Mouse (Mus musculus): ENCODE results near the gene Pcbp3. TPM values are rescaled to one million over a fixed set of nuclear protein-coding genes. Genes with fewer than 3 reads are reported as not detected.

Gene Pcbp3
- polyA plus RNA-seq, 1 experiment from 2014 or later, result 34.8 TPM

- Histone ChIP-seq H3K4me2 (no peak overlapping the region), H3K9ac (replicated peaks) (no peak overlapping the region), H3K4me1 (replicated peaks) (peaks cover under 1% of the 10 kb centered on the region; the same call in 1 of the 2 replicates), H3K27me3 (no peaks in the 10 kb centered on the region), H3K36me3 (peaks cover 11% of the 10 kb centered on the region), H3K27ac (no peak overlapping the region), H3K9me3 (no peaks in the 10 kb centered on the region), H3K4me3 (replicated peaks) (no peak overlapping the region)
- WGBS, result 80% methylated on average over 6 of the region's 6 CpGs
- ATAC-seq (ENCODE audit: insufficient number of reproducible peaks, insufficient read depth, low FRiP score, low TSS enrichment, low read depth), result no peak
These were observed 159.7 kb downstream of the Pcbp3 start for GRCm38 (mm10) chr10:76801841-76802499.

- H3K9ac ChIP-seq (replicated peaks), result no peak overlapping the region
- H3K4me3 ChIP-seq (replicated peaks), result no peak overlapping the region
- H3K9me3 ChIP-seq, result no peaks in the 10 kb centered on the region
- no peak overlapping the region for H3K27ac ChIP-seq
- no peak overlapping the region for H3K4me2 ChIP-seq
- H3K36me3 ChIP-seq, result peaks cover 11% of the 10 kb centered on the region
- no peaks in the 10 kb centered on the region for H3K27me3 ChIP-seq
- ATAC-seq (ENCODE audit: insufficient number of reproducible peaks, insufficient read depth, low FRiP score, low TSS enrichment, low read depth), result no peak
- 88% methylated on average over 5 of the region's 5 CpGs for WGBS
- no peaks in the 10 kb centered on the region for H3K4me1 ChIP-seq (replicated peaks)
These were observed 160.4 kb downstream of the Pcbp3 start for GRCm38 (mm10) chr10:76801237-76801641.

GRCm38 (mm10) chr10:76798751-76799585 is 162.7 kb downstream of the Pcbp3 start:
- H3K27ac ChIP-seq, result no peak overlapping the region
- no peak overlapping the region for H3K9ac ChIP-seq (replicated peaks)
- H3K9me3 ChIP-seq, result no peaks in the 10 kb centered on the region
- H3K4me3 ChIP-seq (replicated peaks), result no peak overlapping the region
- WGBS, result 81% methylated on average over 17 of the region's 17 CpGs
- H3K4me1 ChIP-seq (replicated peaks), result no peaks in the 10 kb centered on the region; the same call in 1 of the 2 replicates
- no peak overlapping the region for H3K4me2 ChIP-seq
- ATAC-seq (ENCODE audit: insufficient number of reproducible peaks, insufficient read depth, low FRiP score, low TSS enrichment, low read depth), result no peak
- no peaks in the 10 kb centered on the region for H3K27me3 ChIP-seq
- H3K36me3 ChIP-seq, result peaks cover 11% of the 10 kb centered on the region

GRCm38 (mm10) chr10:76794102-76794501 is 167.6 kb downstream of the Pcbp3 start:
- Histone ChIP-seq H3K4me2 (no peak overlapping the region), H3K9ac (replicated peaks) (no peak overlapping the region), H3K36me3 (peaks cover 16% of the 10 kb centered on the region), H3K4me3 (replicated peaks) (no peak overlapping the region), H3K27me3 (no peaks in the 10 kb centered on the region), H3K9me3 (no peaks in the 10 kb centered on the region), H3K4me1 (replicated peaks) (no peaks in the 10 kb centered on the region; the same call in 1 of the 2 replicates), H3K27ac (no peak overlapping the region)
- WGBS, result 91% methylated on average over 3 of the region's 3 CpGs
- ATAC-seq (ENCODE audit: insufficient number of reproducible peaks, insufficient read depth, low FRiP score, low TSS enrichment, low read depth), result no peak

- Histone ChIP-seq H3K36me3 (peaks cover 13% of the 10 kb centered on the region), H3K4me1 (replicated peaks) (no peaks in the 10 kb centered on the region; the same call in 1 of the 2 replicates), H3K4me2 (no peak overlapping the region), H3K9me3 (no peaks in the 10 kb centered on the region), H3K9ac (replicated peaks) (no peak overlapping the region), H3K4me3 (replicated peaks) (no peak overlapping the region), H3K27ac (no peak overlapping the region), H3K27me3 (no peaks in the 10 kb centered on the region)
- ATAC-seq (ENCODE audit: insufficient number of reproducible peaks, insufficient read depth, low FRiP score, low TSS enrichment, low read depth), result no peak
- 78% methylated on average over 1 of the region's 1 CpGs for WGBS
These were observed 170.2 kb downstream of the Pcbp3 start for GRCm38 (mm10) chr10:76791475-76791874.

- peaks cover 18% of the 10 kb centered on the region for H3K36me3 ChIP-seq
- H3K4me3 ChIP-seq (replicated peaks), result no peak overlapping the region
- no peak overlapping the region for H3K4me2 ChIP-seq
- no peak for ATAC-seq (ENCODE audit: insufficient number of reproducible peaks, insufficient read depth, low FRiP score, low TSS enrichment, low read depth)
- 87% methylated on average over 4 of the region's 4 CpGs for WGBS
- H3K9ac ChIP-seq (replicated peaks), result no peak overlapping the region
- H3K27ac ChIP-seq, result no peak overlapping the region
- H3K27me3 ChIP-seq, result no peaks in the 10 kb centered on the region
- H3K9me3 ChIP-seq, result no peaks in the 10 kb centered on the region
- no peaks in the 10 kb centered on the region for H3K4me1 ChIP-seq (replicated peaks)
These were observed 171.8 kb downstream of the Pcbp3 start for GRCm38 (mm10) chr10:76789885-76790284.

- Histone ChIP-seq H3K27me3 (no peaks in the 10 kb centered on the region), H3K27ac (no peak overlapping the region), H3K9me3 (no peaks in the 10 kb centered on the region), H3K4me1 (replicated peaks) (no peaks in the 10 kb centered on the region), H3K36me3 (peaks cover 18% of the 10 kb centered on the region; the same call in 1 of the 2 replicates), H3K9ac (replicated peaks) (no peak overlapping the region), H3K4me3 (replicated peaks) (no peak overlapping the region), H3K4me2 (no peak overlapping the region)
- no peak for ATAC-seq (ENCODE audit: insufficient number of reproducible peaks, insufficient read depth, low FRiP score, low TSS enrichment, low read depth)
- 86% methylated on average over 6 of the region's 6 CpGs for WGBS
These were observed 176.4 kb downstream of the Pcbp3 start for GRCm38 (mm10) chr10:76785312-76785711.

- Histone ChIP-seq H3K4me1 (replicated peaks) (no peaks in the 10 kb centered on the region), H3K4me2 (no peak overlapping the region), H3K36me3 (0 out of 2 replicates have a peak, but pooled peaks cover 4% of the 10 kb centered on the region), H3K27me3 (no peaks in the 10 kb centered on the region), H3K4me3 (replicated peaks) (no peak overlapping the region), H3K27ac (no peak overlapping the region), H3K9me3 (no peaks in the 10 kb centered on the region), H3K9ac (replicated peaks) (no peak overlapping the region)
- ATAC-seq (ENCODE audit: insufficient number of reproducible peaks, insufficient read depth, low FRiP score, low TSS enrichment, low read depth), result no peak
- 85% methylated on average over 5 of the region's 5 CpGs for WGBS
These were observed 182.5 kb downstream of the Pcbp3 start for GRCm38 (mm10) chr10:76779225-76779624.

GRCm38 (mm10) chr10:76771624-76772023 is 190.1 kb downstream of the Pcbp3 start:
- H3K4me1 ChIP-seq (replicated peaks), result no peaks in the 10 kb centered on the region
- ATAC-seq (ENCODE audit: insufficient number of reproducible peaks, insufficient read depth, low FRiP score, low TSS enrichment, low read depth), result no peak
- 89% methylated on average over 3 of the region's 3 CpGs for WGBS

GRCm38 (mm10) chr10:76771086-76771485 is 190.6 kb downstream of the Pcbp3 start:
- no peak overlapping the region for H3K9ac ChIP-seq (replicated peaks)
- H3K9me3 ChIP-seq, result no peaks in the 10 kb centered on the region
- no peak for ATAC-seq (ENCODE audit: insufficient number of reproducible peaks, insufficient read depth, low FRiP score, low TSS enrichment, low read depth)
- H3K4me2 ChIP-seq, result no peak overlapping the region
- WGBS, result 59% methylated on average over 5 of the region's 5 CpGs
- no peak overlapping the region for H3K4me3 ChIP-seq (replicated peaks)
- no peaks in the 10 kb centered on the region; the same call in 1 of the 2 replicates for H3K36me3 ChIP-seq
- H3K27ac ChIP-seq, result no peak overlapping the region
- H3K27me3 ChIP-seq, result no peaks in the 10 kb centered on the region
- H3K4me1 ChIP-seq (replicated peaks), result no peaks in the 10 kb centered on the region

More at GRCm38 (mm10) chr10:76771624-76772023, 190.1 kb downstream of the Pcbp3 start:
- H3K4me2 ChIP-seq, result no peak overlapping the region
- H3K27ac ChIP-seq, result no peak overlapping the region
- H3K36me3 ChIP-seq, result no peaks in the 10 kb centered on the region; the same call in 1 of the 2 replicates
- H3K9ac ChIP-seq (replicated peaks), result no peak overlapping the region
- H3K4me3 ChIP-seq (replicated peaks), result no peak overlapping the region
- no peaks in the 10 kb centered on the region for H3K27me3 ChIP-seq
- H3K9me3 ChIP-seq, result no peaks in the 10 kb centered on the region

GRCm38 (mm10) chr10:76769581-76769980 is 192.1 kb downstream of the Pcbp3 start:
- H3K27ac ChIP-seq, result no peak overlapping the region
- H3K27me3 ChIP-seq, result no peaks in the 10 kb centered on the region
- WGBS, result 88% methylated on average over 6 of the region's 6 CpGs
- H3K36me3 ChIP-seq, result no peaks in the 10 kb centered on the region; the same call in 1 of the 2 replicates
- no peak overlapping the region for H3K9ac ChIP-seq (replicated peaks)
- H3K4me1 ChIP-seq (replicated peaks), result no peaks in the 10 kb centered on the region
- no peak for ATAC-seq (ENCODE audit: insufficient number of reproducible peaks, insufficient read depth, low FRiP score, low TSS enrichment, low read depth)
- no peak overlapping the region for H3K4me3 ChIP-seq (replicated peaks)
- no peaks in the 10 kb centered on the region for H3K9me3 ChIP-seq
- no peak overlapping the region for H3K4me2 ChIP-seq

Measured in limb, embryonic 12.5 days (tissue).